Mouse (Mus musculus) heart, adult 18-20 months (tissue): Measurements from ENCODE around the gene Cstb. TPM values are rescaled to one million over a fixed set of nuclear protein-coding genes. Genes with fewer than 3 reads are reported as not detected.
"Not testable (repeated sequence)": the region's sequence is repeated elsewhere in the genome, so short reads cannot be mapped to it uniquely, and the experiment has no call there.

ENCODE experiments used
- DNase-seq, 2 experiments: peaks; one replicate each; pipeline ENCODE4 v3.0.0; 2021 to 2022; ENCODE audit warnings: mixed read lengths in 1 of 2
- total RNA-seq, 2 experiments: library from RNA; stranded (reverse); gene quantifications; 2 replicates each; pipeline ENCODE4 v1.2.3; 2021

Gene Cstb
- total RNA-seq, 2 experiments from 2014 or later = 25.5 to 33.5 TPM

DNA sequence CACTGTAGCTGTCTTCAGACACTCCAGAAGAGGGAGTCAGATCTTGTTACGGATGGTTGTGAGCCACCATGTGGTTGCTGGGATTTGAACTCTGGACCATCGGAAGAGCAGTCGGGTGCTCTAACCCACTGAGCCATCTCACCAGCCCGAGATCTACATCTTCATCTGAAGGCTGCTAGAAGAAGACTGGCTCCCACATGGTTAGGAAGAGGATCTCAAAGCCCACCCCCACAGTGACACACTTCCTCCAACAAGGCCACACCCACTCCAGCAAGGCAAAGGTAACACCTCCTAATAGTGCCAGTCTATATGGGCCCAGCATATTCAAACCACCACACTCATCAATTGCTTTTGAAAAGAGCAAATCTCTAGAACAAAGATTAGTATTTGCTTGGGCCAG is 10.5 kb upstream of the Cstb start:
- DNase-seq = not testable (repeated sequence)

GRCm38 (mm10) chr10:78417888-78418287 is 7.6 kb upstream of the Cstb start:
- no peak for DNase-seq

- no peak for DNase-seq
These were observed 6.7 kb upstream of the Cstb start for GRCm38 (mm10) chr10:78418791-78419190.

- DNase-seq = no peak
These were observed 4.5 kb upstream of the Cstb start for GRCm38 (mm10) chr10:78420929-78421328.

DNA sequence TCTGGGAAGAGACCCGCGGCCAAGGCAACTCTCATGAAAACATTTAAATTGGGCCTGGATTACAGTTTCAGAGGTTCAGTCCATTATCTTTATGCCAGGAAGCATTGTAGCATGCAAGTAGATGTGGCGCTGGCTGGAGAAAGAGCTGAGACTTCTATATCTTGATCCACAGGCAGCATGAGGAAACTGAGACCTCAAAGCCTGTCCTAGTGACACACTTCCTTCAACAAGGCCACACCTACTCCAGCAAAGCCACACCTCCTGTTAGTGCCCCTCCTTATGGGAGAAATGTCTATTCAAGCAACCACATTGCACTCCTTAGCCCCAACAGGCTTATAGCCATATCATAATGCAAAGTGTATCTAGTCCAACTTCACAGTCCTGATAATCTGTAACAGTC is 2.9 kb upstream of the Cstb start:
- DNase-seq = no peak

DNA sequence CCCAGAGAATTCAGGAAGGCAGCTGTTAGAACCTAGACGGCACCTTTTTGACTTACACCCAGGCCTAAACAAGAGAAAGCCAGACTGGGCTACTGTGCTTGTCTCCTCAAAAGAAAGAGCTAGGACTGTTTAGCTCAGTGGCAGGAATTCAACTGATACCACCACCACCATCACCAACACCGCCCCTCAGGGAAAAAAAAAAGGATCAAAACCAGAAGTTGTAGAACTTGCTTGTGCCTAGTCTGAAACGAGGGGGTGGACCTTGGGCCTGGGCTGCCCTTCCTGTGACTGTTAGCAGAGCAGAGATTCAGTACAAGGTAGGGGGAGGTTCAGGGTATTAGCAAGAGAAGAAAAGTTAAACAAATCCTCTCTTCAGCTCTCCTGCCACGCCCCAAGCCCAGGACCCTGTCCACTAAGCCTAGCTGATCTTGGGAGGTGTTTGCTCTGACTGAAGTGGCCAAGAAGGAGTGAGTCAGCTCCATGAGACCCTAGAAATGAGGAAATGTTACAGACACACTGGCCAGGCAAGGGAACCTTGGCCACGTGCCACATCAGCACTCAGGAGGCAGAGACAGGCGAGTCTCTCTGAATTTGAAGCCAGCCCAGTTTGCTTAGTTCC is 757 bp downstream of the Cstb start:
- peak; percentile 34 to 47 for DNase-seq

DNA sequence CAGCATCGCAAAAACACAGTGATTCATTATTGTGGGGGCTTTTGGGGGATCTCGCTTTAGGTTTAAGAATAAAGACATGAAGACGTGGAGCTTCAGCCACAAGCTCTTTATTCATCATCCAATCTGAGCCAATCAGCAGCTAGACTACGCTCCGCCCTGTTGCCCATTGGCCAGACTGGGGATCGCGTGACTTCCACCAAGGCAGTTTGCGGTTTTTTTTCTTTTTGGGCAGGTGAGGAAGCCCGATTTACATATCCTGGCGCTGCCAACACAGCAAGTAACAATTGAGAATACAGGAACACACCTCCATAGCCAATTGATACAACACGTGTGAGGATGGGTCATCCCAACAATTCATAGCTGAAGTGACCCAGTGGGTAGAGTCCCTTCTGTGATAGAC is 2.6 kb downstream of the Cstb start:
- no peak for DNase-seq

GRCm38 (mm10) chr10:78429180-78429579 is 3.7 kb downstream of the Cstb start:
- no peak for DNase-seq

DNA sequence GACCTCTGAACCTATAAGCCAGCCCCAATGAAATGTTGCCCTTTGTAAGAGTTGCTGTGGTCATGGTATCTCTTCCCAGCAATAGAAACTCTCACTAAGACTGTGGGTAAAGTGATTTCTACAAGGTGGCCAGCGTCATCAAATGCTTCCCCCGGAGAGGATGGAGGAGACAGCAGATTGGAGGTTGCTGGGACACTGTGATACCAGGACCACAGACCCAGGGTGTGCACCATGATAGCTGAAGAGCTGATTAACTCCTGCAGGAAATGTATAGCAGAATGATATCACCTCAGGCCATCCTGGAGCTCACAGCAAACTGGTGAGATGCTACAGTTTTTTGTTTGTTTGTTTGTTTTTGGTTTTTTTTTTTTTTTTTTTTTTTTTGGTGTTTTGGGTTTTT is 4.3 kb downstream of the Cstb start:
- DNase-seq = no peak

DNA sequence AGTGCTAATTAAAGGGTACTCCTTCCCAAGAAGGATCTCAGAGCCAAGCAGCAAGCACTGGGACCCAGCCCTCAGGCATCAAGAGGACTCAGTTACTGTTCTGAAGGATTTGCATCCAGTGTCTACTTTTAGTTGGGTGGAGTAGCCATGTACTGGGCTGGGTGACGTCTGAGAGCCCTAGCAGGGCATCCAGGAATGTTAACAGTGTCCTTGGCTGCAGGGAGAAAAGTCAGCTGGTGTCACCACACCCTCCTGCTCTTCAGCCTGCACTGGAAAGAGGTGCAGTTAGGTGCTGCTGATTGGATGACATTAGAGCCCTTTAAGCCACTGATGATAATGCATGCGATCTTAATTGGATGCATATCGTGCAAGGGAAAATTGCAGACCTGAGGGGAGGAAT is 7.4 kb downstream of the Cstb start:
- no peak for DNase-seq

DNA sequence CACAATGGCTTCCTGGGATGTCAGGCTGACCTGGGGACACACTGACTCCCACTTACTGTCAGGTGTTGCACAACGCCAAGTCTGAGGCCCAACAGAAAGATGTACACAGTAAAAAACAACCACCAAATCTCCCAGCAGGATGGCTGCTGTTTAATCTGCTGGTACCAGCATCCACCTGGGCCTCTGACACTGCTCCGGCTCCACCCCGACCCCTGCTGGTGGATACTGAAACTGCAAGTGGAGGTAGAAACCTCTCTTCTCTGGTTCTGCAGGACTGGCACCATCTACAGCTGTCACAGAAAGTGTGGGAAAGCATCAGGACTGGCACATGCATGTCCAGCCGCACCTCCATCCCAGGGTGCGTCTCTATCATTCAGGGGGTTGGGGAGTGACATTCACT is 12.6 kb downstream of the Cstb start:
- DNase-seq = peak; percentile 60 to 90

DNA sequence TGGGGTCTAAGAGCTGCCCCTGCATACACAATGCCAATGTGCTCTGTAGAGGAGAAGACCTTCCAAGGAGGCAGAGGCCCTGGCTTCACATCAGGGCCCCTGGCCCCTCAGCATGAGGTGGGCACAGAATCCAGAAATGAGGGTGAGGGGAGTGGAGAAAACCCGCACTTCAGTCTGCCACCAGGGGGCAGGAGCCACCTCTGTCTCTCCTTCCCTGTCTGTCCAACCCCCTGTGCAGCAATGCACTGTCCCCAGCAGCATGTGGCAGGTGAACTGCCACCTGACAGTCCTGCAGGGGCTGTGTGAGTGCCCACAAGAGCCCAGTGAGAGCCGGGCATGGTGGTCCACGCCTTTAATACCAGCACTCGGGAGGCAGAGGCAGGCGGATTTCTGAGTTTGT is 14.1 kb downstream of the Cstb start:
- DNase-seq = peak in 1 of 2 experiments; percentile 32

DNA sequence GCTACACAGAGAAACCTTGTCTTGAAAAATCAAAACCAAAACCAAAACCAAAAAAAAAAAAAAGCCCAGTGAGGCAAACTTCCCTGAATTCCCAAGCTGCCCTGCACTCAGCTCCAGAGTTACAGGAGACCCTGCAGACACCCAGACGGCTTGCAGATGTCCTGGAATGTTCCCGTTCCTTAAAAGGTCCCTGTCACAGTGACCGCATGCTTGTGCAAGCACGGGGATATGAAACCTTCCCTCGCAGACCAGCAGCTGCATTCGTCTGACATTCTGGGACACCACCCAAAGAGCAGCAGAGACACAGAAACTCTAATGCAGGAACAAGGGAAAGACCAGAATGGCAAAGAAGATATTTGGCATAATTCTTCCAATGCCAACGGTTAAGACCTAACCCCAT is 14.5 kb downstream of the Cstb start:
- DNase-seq = peak; percentile 23 to 60

GRCm38 (mm10) chr10:78440812-78441211 is 15.3 kb downstream of the Cstb start:
- DNase-seq = peak in 1 of 2 experiments; percentile 35

DNA sequence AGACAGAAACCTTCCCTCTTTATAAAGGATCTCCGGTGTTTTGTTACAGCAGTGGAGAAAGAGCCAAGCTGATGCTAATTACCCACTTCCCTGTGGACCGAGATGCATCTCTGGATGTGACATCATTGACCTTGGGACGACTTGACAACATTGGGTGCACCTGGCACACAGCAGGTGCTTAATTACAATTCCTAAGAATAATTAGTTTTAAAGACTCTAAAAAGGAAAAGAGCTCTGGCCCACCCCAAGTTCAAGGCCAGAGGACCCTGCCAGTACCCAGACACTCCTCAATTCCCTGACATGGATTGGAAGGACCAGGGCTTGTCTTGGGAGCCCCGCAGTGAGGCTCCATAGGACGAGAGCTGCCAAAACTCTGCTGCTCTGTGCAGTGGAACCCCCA is 16.1 kb downstream of the Cstb start:
- DNase-seq = no peak

GRCm38 (mm10) chr10:78442292-78442691 is 16.8 kb downstream of the Cstb start:
- DNase-seq = no peak

GRCm38 (mm10) chr10:78446195-78446594 is 20.7 kb downstream of the Cstb start:
- DNase-seq = no peak

GRCm38 (mm10) chr10:78447396-78447795 is 21.9 kb downstream of the Cstb start:
- DNase-seq = no peak

- no peak for DNase-seq
These were observed 25.3 kb downstream of the Cstb start for GRCm38 (mm10) chr10:78450761-78451160.

- no peak for DNase-seq
These were observed 27.2 kb downstream of the Cstb start for GRCm38 (mm10) chr10:78452641-78453040.

GRCm38 (mm10) chr10:78456696-78457095 is 31.2 kb downstream of the Cstb start:
- no peak for DNase-seq

- peak; percentile 78 to 81 for DNase-seq
These were observed 32.3 kb downstream of the Cstb start for GRCm38 (mm10) chr10:78457495-78458347.

- peak; percentile 56 to 64 for DNase-seq
These were observed 33.1 kb downstream of the Cstb start for GRCm38 (mm10) chr10:78458348-78459111.
